Mouse (Mus musculus) midbrain, embryonic 10.5 days (tissue): ENCODE data around the gene Sema3f. TPM values are rescaled to one million over a fixed set of nuclear protein-coding genes. Genes with fewer than 3 reads are reported as not detected.
A peak's percentile ranks its signal among the peaks of the same experiment; 100 is the strongest.
"Not testable (repeated sequence)": the region's sequence is repeated elsewhere in the genome, so short reads cannot be mapped to it uniquely, and the experiment has no call there.

Experiments
- DNase-seq: peaks from one replicate; pipeline ENCODE4 v3.0.0-alpha.2; 2017; ENCODE audit warnings: low spot score
- H3K27ac ChIP-seq: fragments of 300-500 bp; sonication (generic); replicated peaks from 2 replicates; pipeline ENCODE4 v1.5.1; 2016; ENCODE audit warnings: mild to moderate bottlenecking
- H3K27me3 ChIP-seq: fragments of 300-500 bp; sonication (generic); 2 replicates; pipeline ENCODE4 v1.6.1; 2016; ENCODE audit warnings: low read depth, mild to moderate bottlenecking; ENCODE audit not compliant: poor library complexity, severe bottlenecking
- H3K36me3 ChIP-seq: fragments of 300-500 bp; sonication (generic); 2 replicates; pipeline ENCODE4 v1.6.1; 2016; ENCODE audit warnings: mild to moderate bottlenecking, moderate library complexity
- H3K4me1 ChIP-seq: fragments of 300-500 bp; sonication (generic); 2 replicates; pipeline ENCODE4 v1.6.1; 2016
- H3K4me3 ChIP-seq: fragments of 300-500 bp; sonication (generic); 2 replicates; pipeline ENCODE4 v1.5.1; 2016; ENCODE audit warnings: mild to moderate bottlenecking, moderate library complexity
- H3K9me3 ChIP-seq: fragments of 300-500 bp; sonication (generic); replicated peaks from 2 replicates; pipeline ENCODE4 v1.6.1; 2016; ENCODE audit warnings: mild to moderate bottlenecking
- WGBS: fragments of 180-500 bp; shearing (Covaris S2); methylation state at CpG from one replicate; pipeline ENCODE4 v1.1.7; 2016; 5-methylcytosine and 5-hydroxymethylcytosine counted together
- polyA plus RNA-seq: library from polyadenylated mRNA; unstranded; fragments of >200 nt; fragmentation: Nextera tagmentation; extraction: Ambion mirVana; gene quantifications from 2 replicates; pipeline ENCODE4 v1.2.1, GENCODE M21; 2016

Sema3f gene
- polyA plus RNA-seq, 1 experiment from 2014 or later = 17.2 TPM

GRCm38 (mm10) chr9:107678861-107679260 is 31.4 kb downstream of the Sema3f start:
- WGBS = 93% methylated on average over 2 of the region's 2 CpGs
- no peaks in the 10 kb centered on the region for H3K9me3 ChIP-seq
- peaks cover 24% of the 10 kb centered on the region for H3K36me3 ChIP-seq
- peaks cover 36% of the 10 kb centered on the region for H3K4me1 ChIP-seq
- H3K4me3 ChIP-seq = no peak overlapping the region
- DNase-seq = no peak
- H3K27me3 ChIP-seq = peaks cover 46% of the 10 kb centered on the region
- H3K27ac ChIP-seq = no peak overlapping the region

GRCm38 (mm10) chr9:107677819-107678526 is 32.3 kb downstream of the Sema3f start:
- H3K4me3 ChIP-seq = not testable (repeated sequence)
- WGBS = 41% methylated on average over 14 of the region's 14 CpGs
- H3K27me3 ChIP-seq = peaks cover 50% of the 10 kb centered on the region

GRCm38 (mm10) chr9:107677091-107677784 is 33.0 kb downstream of the Sema3f start:
- H3K4me3 ChIP-seq = peak overlapping the region; percentile 54; the same call in 1 of the 2 replicates
- H3K36me3 ChIP-seq = peaks cover 8% of the 10 kb centered on the region
- peaks cover 36% of the 10 kb centered on the region for H3K4me1 ChIP-seq
- DNase-seq = peak; percentile 57
- H3K27me3 ChIP-seq = peaks cover 50% of the 10 kb centered on the region
- WGBS = 20% methylated on average over 17 of the region's 17 CpGs
- H3K9me3 ChIP-seq = no peaks in the 10 kb centered on the region
- H3K27ac ChIP-seq = no peak overlapping the region

More at GRCm38 (mm10) chr9:107677819-107678526, 32.3 kb downstream of the Sema3f start:
- not testable (repeated sequence) for H3K27ac ChIP-seq, H3K9me3 ChIP-seq
- DNase-seq = peak; percentile 65
- peaks cover 36% of the 10 kb centered on the region for H3K4me1 ChIP-seq
- H3K36me3 ChIP-seq = peaks cover 15% of the 10 kb centered on the region

GRCm38 (mm10) chr9:107676302-107676701 is 34.0 kb downstream of the Sema3f start:
- Histone ChIP-seq H3K4me1 (peaks cover 34% of the 10 kb centered on the region), H3K27ac (peak overlapping the region; percentile 46; the same call in 1 of the 2 replicates), H3K9me3 (no peaks in the 10 kb centered on the region), H3K36me3 (no peaks in the 10 kb centered on the region; the same call in 1 of the 2 replicates), H3K4me3 (peak overlapping the region; percentile 54), H3K27me3 (peaks cover 50% of the 10 kb centered on the region)
- 2% methylated on average over 25 of the region's 25 CpGs for WGBS
- DNase-seq = no peak

GRCm38 (mm10) chr9:107675671-107676301 is 34.5 kb downstream of the Sema3f start:
- Histone ChIP-seq H3K4me3 (peak overlapping the region; percentile 54), H3K4me1 (peaks cover 33% of the 10 kb centered on the region), H3K27ac (peak overlapping the region; percentile 46; the same call in 1 of the 2 replicates), H3K36me3 (no peaks in the 10 kb centered on the region), H3K9me3 (no peaks in the 10 kb centered on the region), H3K27me3 (peaks cover 50% of the 10 kb centered on the region)
- peak; percentile 86 for DNase-seq
- under 1% methylated on average over 39 of the region's 39 CpGs for WGBS

- Histone ChIP-seq H3K4me1 (peaks cover 42% of the 10 kb centered on the region), H3K27me3 (peaks cover 50% of the 10 kb centered on the region), H3K36me3 (no peaks in the 10 kb centered on the region), H3K27ac (no peak overlapping the region), H3K9me3 (no peaks in the 10 kb centered on the region), H3K4me3 (no peak overlapping the region)
- DNase-seq = no peak
- 51% methylated on average over 9 of the region's 9 CpGs for WGBS
Measured at GRCm38 (mm10) chr9:107674609-107675429, 35.5 kb downstream of the Sema3f start.

- H3K36me3 ChIP-seq = no peaks in the 10 kb centered on the region
- H3K4me1 ChIP-seq = peaks cover 58% of the 10 kb centered on the region
- DNase-seq = no peak
- no peak overlapping the region for H3K4me3 ChIP-seq
- no peak overlapping the region; the same call in 1 of the 2 replicates for H3K27ac ChIP-seq
- 56% methylated on average over 5 of the region's 5 CpGs for WGBS
- H3K9me3 ChIP-seq = no peaks in the 10 kb centered on the region
- peaks cover 63% of the 10 kb centered on the region for H3K27me3 ChIP-seq
Measured at GRCm38 (mm10) chr9:107670259-107670658, 40.0 kb downstream of the Sema3f start.

GRCm38 (mm10) chr9:107669480-107669945 is 40.8 kb downstream of the Sema3f start, which contains the start of gene Slc38a3:
Gene Slc38a3, minus strand, starts transcription at chr9:107669530.
- no peak for DNase-seq
- H3K9me3 ChIP-seq = no peaks in the 10 kb centered on the region
- H3K4me1 ChIP-seq = peaks cover 60% of the 10 kb centered on the region
- peaks cover 61% of the 10 kb centered on the region for H3K27me3 ChIP-seq
- WGBS = 85% methylated on average over 9 of the region's 9 CpGs
- H3K27ac ChIP-seq = peak within 1 kb of the TSS; percentile 84
- peak within 1 kb of the TSS; percentile 65; the same call in 1 of the 2 replicates for H3K4me3 ChIP-seq
- no peaks in the 10 kb centered on the region for H3K36me3 ChIP-seq

- H3K4me1 ChIP-seq = peaks cover 64% of the 10 kb centered on the region
- 64% methylated on average over 3 of the region's 3 CpGs for WGBS
- no peak for DNase-seq
- H3K4me3 ChIP-seq = no peak overlapping the region
- H3K9me3 ChIP-seq = no peaks in the 10 kb centered on the region
- H3K36me3 ChIP-seq = no peaks in the 10 kb centered on the region
- no peak overlapping the region; the same call in 1 of the 2 replicates for H3K27ac ChIP-seq
- H3K27me3 ChIP-seq = peaks cover 55% of the 10 kb centered on the region
Measured at GRCm38 (mm10) chr9:107668916-107669315, 41.4 kb downstream of the Sema3f start.

- Histone ChIP-seq H3K36me3 (no peaks in the 10 kb centered on the region), H3K27me3 (peaks cover 51% of the 10 kb centered on the region), H3K4me3 (peak overlapping the region; percentile 65), H3K4me1 (peaks cover 73% of the 10 kb centered on the region), H3K27ac (peak overlapping the region; percentile 84), H3K9me3 (no peaks in the 10 kb centered on the region)
- DNase-seq = peak; percentile 38
- WGBS = 21% methylated on average over 8 of the region's 8 CpGs
Measured at GRCm38 (mm10) chr9:107668011-107668410, 42.3 kb downstream of the Sema3f start.

- peak overlapping the region; percentile 65 for H3K4me3 ChIP-seq
- H3K27ac ChIP-seq = peak overlapping the region; percentile 84
- DNase-seq = peak; percentile 87
- under 1% methylated on average over 24 of the region's 24 CpGs for WGBS
- no peaks in the 10 kb centered on the region for H3K9me3 ChIP-seq
- H3K36me3 ChIP-seq = no peaks in the 10 kb centered on the region
- H3K27me3 ChIP-seq = peaks cover 51% of the 10 kb centered on the region
- peaks cover 81% of the 10 kb centered on the region for H3K4me1 ChIP-seq
Measured at GRCm38 (mm10) chr9:107667219-107667618, 43.1 kb downstream of the Sema3f start.

GRCm38 (mm10) chr9:107666751-107667205 is 43.5 kb downstream of the Sema3f start:
- under 1% methylated on average over 30 of the region's 30 CpGs for WGBS
- no peaks in the 10 kb centered on the region for H3K9me3 ChIP-seq
- no peaks in the 10 kb centered on the region for H3K36me3 ChIP-seq
- peaks cover 51% of the 10 kb centered on the region for H3K27me3 ChIP-seq
- peaks cover 82% of the 10 kb centered on the region for H3K4me1 ChIP-seq
- no peak for DNase-seq
- H3K4me3 ChIP-seq = peak overlapping the region; percentile 65
- H3K27ac ChIP-seq = peak overlapping the region; percentile 84
